Mouse (Mus musculus) midbrain, embryonic 14.5 days (tissue): ENCODE results near the gene Psmb3. TPM values are rescaled to one million over a fixed set of nuclear protein-coding genes. Genes with fewer than 3 reads are reported as not detected.
A peak's percentile ranks its signal among the peaks of the same experiment; 100 is the strongest.

Experiments used
- ATAC-seq: fragments of 200-750 bp; cut with Nextera tagmentation; 2 replicates; pipeline ENCODE4 v1.8.0; 2017; ENCODE audit warnings: moderate number of reproducible peaks, moderate library complexity; ENCODE audit not compliant: low FRiP score, low TSS enrichment
- DNase-seq: peaks from one replicate; pipeline ENCODE4 v3.0.0-alpha.2; 2015
- H3K27ac ChIP-seq: fragments of 300-500 bp; sonication (generic); replicated peaks from 2 replicates; pipeline ENCODE4 v1.5.1; 2014; ENCODE audit warnings: mild to moderate bottlenecking, low read depth, low read length, moderate library complexity
- H3K27me3 ChIP-seq: fragments of 300-500 bp; sonication (generic); 2 replicates; pipeline ENCODE4 v1.6.1; 2014; ENCODE audit warnings: low read length, control low read depth, mixed read lengths; ENCODE audit not compliant: control insufficient read depth, insufficient read depth
- H3K36me3 ChIP-seq: fragments of 300-500 bp; sonication (generic); 2 replicates; pipeline ENCODE4 v1.6.1; 2014; ENCODE audit warnings: low read length, control low read depth; ENCODE audit not compliant: control insufficient read depth, insufficient read depth
- H3K4me1 ChIP-seq: fragments of 300-500 bp; sonication (generic); 2 replicates; pipeline ENCODE4 v1.6.1; 2014; ENCODE audit warnings: mild to moderate bottlenecking, antibody characterized with exemption, low read length, control low read depth; ENCODE audit not compliant: control insufficient read depth, insufficient read depth
- H3K4me2 ChIP-seq: fragments of 300-500 bp; sonication (generic); 2 replicates; pipeline ENCODE4 v1.6.1; 2014; ENCODE audit warnings: mild to moderate bottlenecking, low read length, moderate library complexity
- H3K4me3 ChIP-seq: fragments of 300-500 bp; sonication (generic); replicated peaks from 2 replicates; pipeline ENCODE4 v1.5.1; 2014; ENCODE audit warnings: low read depth, low read length
- H3K9ac ChIP-seq: fragments of 300-500 bp; sonication (generic); replicated peaks from 2 replicates; pipeline ENCODE4 v1.6.1; 2014; ENCODE audit warnings: mild to moderate bottlenecking, low read length, moderate library complexity
- H3K9me3 ChIP-seq: fragments of 300-500 bp; sonication (generic); 2 replicates; pipeline ENCODE4 v1.6.1; 2016; ENCODE audit warnings: low read length, control low read depth, mixed read lengths; ENCODE audit not compliant: control insufficient read depth
- WGBS: fragments of 180-500 bp; shearing (Covaris S2); extraction: QIAGEN DNeasy Blood & Tissue Kit; methylation state at CpG from one replicate; pipeline ENCODE4 v1.1.7; 2014; 5-methylcytosine and 5-hydroxymethylcytosine counted together
- polyA plus RNA-seq: library from polyadenylated mRNA; unstranded; fragments of >200 nt; fragmentation: Nextera tagmentation; extraction: Ambion mirVana; gene quantifications from 2 replicates; pipeline ENCODE4 v1.2.1, GENCODE M21; 2014

Gene Psmb3
- polyA plus RNA-seq, 1 experiment from 2014 or later: 456 TPM

DNA sequence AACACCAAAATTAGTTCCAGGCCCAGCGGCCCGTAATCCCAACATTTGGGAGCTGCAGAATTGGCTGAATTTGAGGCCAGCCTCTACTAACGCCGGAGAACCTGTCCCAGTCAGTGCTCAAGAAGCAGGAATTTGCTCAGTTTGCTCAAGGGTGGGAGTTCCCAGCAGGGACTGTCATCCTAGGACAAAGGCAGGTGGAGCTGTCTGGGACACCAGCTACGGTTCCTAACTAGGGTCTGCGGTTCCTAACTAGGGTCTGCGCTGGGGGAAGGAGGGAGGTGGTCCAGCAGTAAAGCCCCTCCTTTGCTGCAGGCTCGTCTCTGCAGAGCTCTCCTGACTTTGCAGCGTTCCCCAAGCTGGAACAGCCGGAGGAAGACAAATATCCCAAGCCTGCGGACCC lies 30.1 kb upstream of the Psmb3 start:
- 77% methylated on average over 11 of the region's 11 CpGs for WGBS
- H3K27ac ChIP-seq: no peak overlapping the region
- no peak overlapping the region for H3K4me3 ChIP-seq
- no peaks in the 10 kb centered on the region for H3K9me3 ChIP-seq
- H3K36me3 ChIP-seq: peaks cover 95% of the 10 kb centered on the region
- H3K4me1 ChIP-seq: peaks cover 21% of the 10 kb centered on the region
- ATAC-seq (no peak), DNase-seq (no peak)
- H3K9ac ChIP-seq: no peak overlapping the region
- no peaks in the 10 kb centered on the region for H3K27me3 ChIP-seq
- H3K4me2 ChIP-seq: no peak overlapping the region

DNA sequence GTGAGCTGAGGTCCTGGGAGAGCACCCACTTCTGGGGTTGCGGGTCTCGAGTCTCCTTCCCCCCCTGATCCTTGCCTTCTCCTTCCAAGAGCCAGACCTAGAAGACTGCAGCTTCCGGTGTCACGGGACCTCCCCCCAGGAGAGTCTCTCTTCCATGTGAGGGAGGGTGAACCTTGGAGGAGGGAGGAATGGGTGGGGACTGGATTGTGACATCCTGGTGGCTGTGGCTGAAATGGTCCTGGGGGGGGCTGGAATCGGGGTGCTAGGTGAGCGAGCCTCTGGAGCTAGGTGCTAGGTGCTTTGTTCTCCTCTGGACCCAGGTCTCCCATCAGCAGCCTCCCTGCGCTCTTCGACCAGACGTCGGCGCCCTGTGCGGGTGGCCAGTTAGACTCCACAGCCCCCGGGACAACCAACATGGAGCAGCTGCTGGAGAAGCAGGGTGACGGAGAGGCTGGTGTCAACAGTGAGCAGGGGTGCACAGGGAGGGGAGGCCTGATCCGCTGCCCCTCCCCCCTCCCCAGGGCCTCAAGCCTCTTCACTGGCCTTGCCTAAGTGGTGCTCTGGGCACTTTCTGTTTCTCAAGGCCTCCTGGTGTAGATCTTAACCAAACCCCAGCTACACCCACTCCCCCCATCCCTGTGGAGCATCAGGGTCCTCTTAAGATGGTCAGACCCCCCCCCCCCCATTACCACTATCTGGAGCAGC lies 27.0 kb upstream of the Psmb3 start:
- ATAC-seq (no peak), DNase-seq (no peak)
- Histone ChIP-seq H3K27me3 (no peaks in the 10 kb centered on the region), H3K4me3 (no peak overlapping the region), H3K4me2 (no peak overlapping the region), H3K36me3 (peaks cover 94% of the 10 kb centered on the region), H3K9me3 (no peaks in the 10 kb centered on the region), H3K27ac (0 out of 2 replicates have a peak overlapping the region, but pooled peaks have one; percentile 9), H3K9ac (0 out of 2 replicates have a peak overlapping the region, but pooled peaks have one; percentile 3), H3K4me1 (peaks cover 9% of the 10 kb centered on the region; the same call in 1 of the 2 replicates)
- 83% methylated on average over 15 of the region's 15 CpGs for WGBS

DNA sequence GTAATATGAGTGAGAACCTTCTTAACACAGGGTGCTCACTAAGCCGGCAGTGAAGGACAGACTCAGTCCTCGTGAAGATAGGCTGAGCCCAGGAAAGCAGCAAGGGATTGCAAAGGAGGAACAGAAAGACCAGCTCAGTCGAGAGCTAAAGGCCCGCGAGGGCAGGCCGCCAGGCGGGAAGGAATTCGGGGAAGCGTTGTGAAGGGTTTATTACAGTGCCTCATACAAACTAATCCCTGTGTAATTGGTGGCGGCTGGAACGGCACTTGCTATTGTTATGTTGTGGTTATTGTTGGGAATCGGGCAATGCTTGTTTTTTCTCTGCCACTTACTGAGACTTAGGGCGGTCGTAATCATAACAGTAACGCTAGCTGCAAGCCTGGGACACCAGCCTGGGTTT lies 25.8 kb upstream of the Psmb3 start:
- no peaks in the 10 kb centered on the region for H3K27me3 ChIP-seq
- peak; percentile 68 for DNase-seq
- peak overlapping the region; percentile 9; the same call in 1 of the 2 replicates for H3K27ac ChIP-seq
- H3K4me2 ChIP-seq: no peak overlapping the region
- peaks cover 9% of the 10 kb centered on the region; the same call in 1 of the 2 replicates for H3K4me1 ChIP-seq
- H3K9ac ChIP-seq: no peak overlapping the region
- no peak for ATAC-seq
- H3K9me3 ChIP-seq: no peaks in the 10 kb centered on the region
- H3K36me3 ChIP-seq: peaks cover 94% of the 10 kb centered on the region
- no peak overlapping the region for H3K4me3 ChIP-seq
- WGBS: 11% methylated on average over 15 of the region's 15 CpGs

DNA sequence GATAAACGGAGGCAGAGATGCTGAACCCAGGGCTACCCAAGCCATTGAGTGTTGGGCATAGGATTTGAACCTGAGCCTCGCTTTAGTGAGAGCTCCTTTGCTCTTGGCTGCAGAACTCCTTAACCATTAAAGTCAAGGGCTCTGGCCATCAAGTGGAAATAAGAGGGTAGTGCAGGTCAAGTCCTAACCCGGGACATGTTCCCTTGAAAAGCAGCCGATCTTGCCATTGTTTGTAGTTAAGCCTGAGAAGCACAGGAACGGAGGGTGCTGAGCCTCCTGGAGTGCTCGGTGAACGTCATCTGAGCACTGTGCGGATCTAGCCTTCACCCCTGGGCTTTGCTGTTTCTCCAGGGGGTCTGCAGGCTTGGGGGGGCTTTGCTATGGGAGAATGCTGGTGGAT lies 25.4 kb upstream of the Psmb3 start:
- DNase-seq (no peak), ATAC-seq (no peak)
- Histone ChIP-seq H3K4me2 (no peak overlapping the region), H3K36me3 (peaks cover 94% of the 10 kb centered on the region), H3K4me3 (no peak overlapping the region), H3K9me3 (no peaks in the 10 kb centered on the region), H3K27me3 (no peaks in the 10 kb centered on the region), H3K27ac (0 out of 2 replicates have a peak overlapping the region, but pooled peaks have one; percentile 9), H3K9ac (no peak overlapping the region), H3K4me1 (peaks cover 9% of the 10 kb centered on the region; the same call in 1 of the 2 replicates)
- WGBS: 29% methylated on average over 8 of the region's 8 CpGs

DNA sequence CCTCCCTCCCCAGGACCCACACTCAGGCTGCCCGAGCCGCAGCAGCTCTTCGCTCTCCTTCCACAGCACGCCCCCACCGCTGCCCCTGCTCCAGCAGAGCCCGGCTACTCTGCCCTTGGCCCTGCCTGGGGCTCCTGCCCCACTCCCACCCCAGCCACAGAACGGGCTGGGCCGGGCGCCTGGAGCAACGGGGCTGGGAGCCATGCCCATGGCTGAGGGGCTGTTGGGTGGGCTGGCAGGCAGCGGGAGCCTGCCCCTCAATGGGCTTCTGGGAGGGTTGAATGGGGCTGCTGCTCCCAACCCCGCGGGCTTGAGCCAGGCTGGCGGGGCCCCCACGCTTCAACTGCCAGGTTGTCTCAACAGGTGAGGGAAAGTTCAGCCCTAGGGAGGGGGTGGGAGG lies 24.9 kb upstream of the Psmb3 start:
- peaks cover 89% of the 10 kb centered on the region for H3K36me3 ChIP-seq
- WGBS: 63% methylated on average over 15 of the region's 15 CpGs
- H3K27ac ChIP-seq: no peak overlapping the region
- ATAC-seq (no peak; the same call in 1 of the 2 replicates), DNase-seq (no peak)
- H3K4me3 ChIP-seq: no peak overlapping the region
- peaks cover 9% of the 10 kb centered on the region; the same call in 1 of the 2 replicates for H3K4me1 ChIP-seq
- no peak overlapping the region for H3K4me2 ChIP-seq
- H3K9ac ChIP-seq: no peak overlapping the region
- H3K27me3 ChIP-seq: no peaks in the 10 kb centered on the region
- H3K9me3 ChIP-seq: no peaks in the 10 kb centered on the region

DNA sequence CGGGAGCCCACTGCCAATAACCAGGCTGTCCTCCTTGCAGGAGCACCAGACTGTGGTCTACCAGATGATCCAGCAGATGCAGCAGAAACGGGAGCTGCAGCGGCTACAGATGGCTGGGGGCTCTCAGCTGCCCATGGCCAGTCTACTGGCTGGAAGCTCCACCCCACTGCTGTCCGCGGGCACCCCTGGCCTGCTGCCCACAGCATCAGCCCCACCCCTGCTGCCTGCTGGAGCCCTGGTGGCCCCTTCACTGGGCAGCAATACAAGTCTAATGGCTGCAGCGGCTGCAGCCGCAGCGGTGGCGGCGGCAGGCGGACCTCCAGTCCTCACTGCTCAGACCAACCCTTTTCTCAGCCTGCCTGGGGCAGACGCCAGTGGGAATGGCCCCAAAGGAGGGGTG lies 22.8 kb upstream of the Psmb3 start:
- ATAC-seq (no peak), DNase-seq (no peak)
- WGBS: 71% methylated on average over 12 of the region's 12 CpGs
- Histone ChIP-seq H3K9me3 (no peaks in the 10 kb centered on the region), H3K36me3 (peaks cover 68% of the 10 kb centered on the region), H3K27ac (no peak overlapping the region; the same call in 1 of the 2 replicates), H3K4me2 (no peak overlapping the region), H3K4me3 (no peak overlapping the region), H3K4me1 (peaks cover 12% of the 10 kb centered on the region; the same call in 1 of the 2 replicates), H3K27me3 (no peaks in the 10 kb centered on the region), H3K9ac (no peak overlapping the region)

DNA sequence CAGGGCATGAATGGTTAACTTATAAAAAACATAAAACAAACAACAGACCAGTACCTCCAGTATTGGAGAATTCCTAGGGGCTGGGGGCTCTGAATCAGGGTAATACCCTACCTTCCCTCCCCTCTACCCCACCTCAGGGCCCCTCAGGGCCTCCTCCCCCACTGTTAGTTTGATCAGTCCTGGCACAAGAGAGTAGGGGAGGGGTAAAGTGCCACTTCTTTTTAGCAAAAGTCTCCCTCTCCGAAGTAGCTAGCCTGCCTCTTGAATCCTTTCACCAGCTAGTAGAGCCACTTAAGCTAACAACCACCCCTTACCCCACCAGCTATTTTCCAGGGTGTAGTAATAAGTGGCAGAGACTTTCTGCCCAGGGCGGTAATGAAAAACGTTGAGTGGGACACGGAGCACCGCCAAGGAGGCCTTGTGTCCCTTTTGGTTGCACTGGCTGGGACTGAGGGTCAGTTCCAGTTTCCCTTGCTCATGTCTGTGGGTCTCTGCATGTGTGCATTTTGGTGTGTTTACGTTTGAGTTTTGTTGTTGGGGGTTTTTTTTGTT lies 20.6 kb upstream of the Psmb3 start:
- ATAC-seq: no peak
- no peak for DNase-seq
- H3K9me3 ChIP-seq: no peaks in the 10 kb centered on the region
- H3K9ac ChIP-seq: no peak overlapping the region
- peaks cover 8% of the 10 kb centered on the region; the same call in 1 of the 2 replicates for H3K4me1 ChIP-seq
- no peak overlapping the region for H3K4me2 ChIP-seq
- H3K27me3 ChIP-seq: no peaks in the 10 kb centered on the region
- 85% methylated on average over 6 of the region's 6 CpGs for WGBS
- no peak overlapping the region for H3K4me3 ChIP-seq
- H3K36me3 ChIP-seq: peaks cover 48% of the 10 kb centered on the region
- no peak overlapping the region for H3K27ac ChIP-seq

DNA sequence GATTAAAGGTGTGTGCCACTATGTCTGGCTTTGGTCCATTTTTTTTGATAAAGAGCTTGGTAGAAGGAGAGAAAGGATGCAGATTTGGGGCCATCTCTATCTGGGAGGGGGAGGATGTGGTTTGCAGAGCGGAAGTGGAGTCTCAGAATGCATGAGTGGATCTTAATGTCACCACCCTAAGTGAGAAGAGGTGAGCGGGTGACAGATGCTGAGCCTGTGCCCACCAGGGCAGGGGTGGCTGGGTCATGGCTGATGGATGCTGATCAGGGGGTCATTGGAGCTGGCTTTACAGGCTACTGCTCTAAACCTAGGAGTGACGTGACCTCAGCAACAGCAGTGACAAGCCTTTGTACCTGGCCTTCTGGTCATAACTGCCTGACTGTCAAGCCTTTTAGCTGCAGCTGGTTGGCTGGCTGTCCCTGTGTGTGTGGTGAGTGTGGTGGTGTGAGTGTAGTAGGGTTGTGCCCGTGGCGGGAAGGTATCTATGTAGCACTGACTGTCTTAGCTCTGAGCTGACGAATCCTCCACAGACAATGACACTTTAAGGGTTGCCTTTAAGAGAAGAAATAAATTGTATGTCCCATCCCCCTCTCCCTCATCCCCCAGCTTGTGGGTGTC lies 19.0 kb upstream of the Psmb3 start:
- Histone ChIP-seq H3K9me3 (no peaks in the 10 kb centered on the region), H3K4me3 (no peak overlapping the region), H3K27me3 (no peaks in the 10 kb centered on the region), H3K4me1 (peaks cover 6% of the 10 kb centered on the region; the same call in 1 of the 2 replicates), H3K36me3 (peaks cover 44% of the 10 kb centered on the region), H3K9ac (no peak overlapping the region), H3K4me2 (no peak overlapping the region), H3K27ac (no peak overlapping the region)
- WGBS: 88% methylated on average over 6 of the region's 6 CpGs
- no peak for ATAC-seq
- DNase-seq: no peak
